Mouse (Mus musculus): ENCODE data around the gene Col4a6.

- no peak for TF ChIP-seq POLR2A (IDR thresholded peaks at IDR 0.05; ENCODE audit: borderline replicate concordance, control insufficient read depth, low read depth, low read length)
- TF ChIP-seq CTCF (IDR thresholded peaks at IDR 0.05; ENCODE audit: control insufficient read depth, insufficient read depth, low read length) = no peak
These were observed 197.5 kb downstream of the Col4a6 start for GRCm38 (mm10) chrX:141276397-141276796.

Measured in bone marrow, adult 2 months (tissue).